Mouse (Mus musculus) olfactory bulb, adult 2 months (tissue): ENCODE results near the gene Cfap43.

Experiments
- CTCF ChIP-seq: fragments of 200-500 bp; IDR thresholded peaks from 2 replicates; pipeline ENCODE4 v1.5.1; 2012; ENCODE audit warnings: low read depth, mild to moderate bottlenecking, low read length, moderate library complexity; ENCODE audit not compliant: insufficient read depth
- POLR2A ChIP-seq: fragments of 200-500 bp; IDR thresholded peaks from 2 replicates; pipeline ENCODE4 v1.6.1; 2012; ENCODE audit warnings: mild to moderate bottlenecking, low read depth, low read length, moderate library complexity; ENCODE audit not compliant: insufficient read depth

DNA sequence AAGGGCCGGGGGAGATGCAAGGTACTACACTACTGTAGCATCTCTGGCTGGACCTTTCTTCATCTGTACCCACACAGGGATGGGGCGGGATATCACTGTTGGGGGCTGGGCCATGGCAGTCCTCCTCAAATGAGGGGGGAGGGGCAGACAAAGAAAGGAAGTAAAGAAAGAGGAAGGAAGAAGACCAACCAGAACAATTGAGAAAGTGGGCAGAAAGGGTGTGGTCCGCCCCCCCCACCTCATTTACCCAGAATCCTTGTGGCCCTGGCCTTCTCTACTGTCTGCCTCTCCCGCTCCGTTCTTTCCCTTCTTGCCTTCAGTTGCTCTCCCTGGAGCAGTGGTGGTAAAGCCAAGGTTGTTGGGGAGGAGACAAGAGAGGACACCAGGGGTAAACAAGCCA is 13.5 kb downstream of the Cfap43 start:
- TF ChIP-seq POLR2A, result no peak
- TF ChIP-seq CTCF, result no peak
